Mouse (Mus musculus) lung, postnatal 10 days (tissue): ENCODE measurements around the gene Hecw2.

Source experiments
- DNase-seq: peaks from one replicate; pipeline ENCODE4 v3.0.0; 2021

The Hecw2 gene

GRCm38 (mm10) chr1:53867316-53867715 lies 327.7 kb downstream of the Hecw2 start:
- DNase-seq: no peak

GRCm38 (mm10) chr1:53866374-53866902 lies 328.5 kb downstream of the Hecw2 start:
- DNase-seq: no peak

- no peak for DNase-seq
Observed at GRCm38 (mm10) chr1:53864046-53864445, 330.9 kb downstream of the Hecw2 start.

- DNase-seq: no peak
Observed at GRCm38 (mm10) chr1:53860611-53861010, 334.4 kb downstream of the Hecw2 start.

- DNase-seq: no peak
Observed at GRCm38 (mm10) chr1:53859175-53859574, 335.8 kb downstream of the Hecw2 start.

- DNase-seq: peak; percentile 13
Observed at GRCm38 (mm10) chr1:53856501-53857103, 338.4 kb downstream of the Hecw2 start.

GRCm38 (mm10) chr1:53855732-53856131 lies 339.2 kb downstream of the Hecw2 start:
- no peak for DNase-seq

- DNase-seq: no peak
Observed at GRCm38 (mm10) chr1:53852086-53852610, 342.8 kb downstream of the Hecw2 start.

- DNase-seq: peak; percentile 52
Observed at GRCm38 (mm10) chr1:53851334-53851733, 343.6 kb downstream of the Hecw2 start.

GRCm38 (mm10) chr1:53850891-53851290 lies 344.1 kb downstream of the Hecw2 start:
- DNase-seq: peak; percentile 44

- DNase-seq: no peak
Observed at GRCm38 (mm10) chr1:53846665-53847237, 348.2 kb downstream of the Hecw2 start.

- DNase-seq: no peak
Observed at GRCm38 (mm10) chr1:53845854-53846253, 349.1 kb downstream of the Hecw2 start.

- DNase-seq: no peak
Observed at GRCm38 (mm10) chr1:53844914-53845612, 349.9 kb downstream of the Hecw2 start.

GRCm38 (mm10) chr1:53844122-53844913 lies 350.6 kb downstream of the Hecw2 start:
- no peak for DNase-seq

- no peak for DNase-seq
Observed at GRCm38 (mm10) chr1:53843051-53843450, 351.9 kb downstream of the Hecw2 start.

- no peak for DNase-seq
Observed at GRCm38 (mm10) chr1:53841080-53841479, 353.9 kb downstream of the Hecw2 start.

GRCm38 (mm10) chr1:53839392-53839791 lies 355.6 kb downstream of the Hecw2 start:
- no peak for DNase-seq

GRCm38 (mm10) chr1:53838182-53838859 lies 356.6 kb downstream of the Hecw2 start:
- DNase-seq: no peak

GRCm38 (mm10) chr1:53830286-53830685 lies 364.7 kb downstream of the Hecw2 start:
- no peak for DNase-seq

GRCm38 (mm10) chr1:53829089-53829488 lies 365.9 kb downstream of the Hecw2 start:
- no peak for DNase-seq

- no peak for DNase-seq
Observed at GRCm38 (mm10) chr1:53824446-53825337, 370.3 kb downstream of the Hecw2 start.
